Mouse (Mus musculus) liver, postnatal 0 days (tissue): ENCODE data around the gene Fam213a.

Source experiments
- CTCF ChIP-seq: sonication (generic); IDR thresholded peaks from 2 replicates; pipeline ENCODE4 v1.5.1; 2016; ENCODE audit warnings: antibody characterized with exemption, low read depth
- EP300 ChIP-seq: IDR thresholded peaks from 2 replicates; pipeline ENCODE4 v1.6.1; 2016; ENCODE audit warnings: antibody characterized with exemption, low read depth, mild to moderate bottlenecking

DNA sequence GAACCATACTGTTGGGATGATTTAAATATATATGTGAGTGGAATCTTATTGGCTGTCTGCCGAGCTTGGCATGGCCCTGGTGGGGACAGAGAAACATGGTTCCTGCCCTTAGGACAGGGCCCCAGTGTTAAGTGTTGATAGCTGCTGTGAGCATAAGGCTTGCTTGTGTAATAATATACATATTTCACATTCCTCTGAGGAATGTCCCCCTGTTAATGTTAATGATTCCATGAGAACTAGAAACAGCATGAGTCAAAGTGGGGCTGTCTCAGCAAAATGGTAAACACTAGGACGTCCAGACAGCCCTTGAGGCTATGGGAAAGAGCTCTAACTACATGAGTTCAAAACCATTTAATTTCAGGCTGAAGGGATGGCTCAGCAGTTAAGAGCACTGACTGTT lies 26.4 kb downstream of the Fam213a start:
- TF ChIP-seq CTCF, result no peak
- TF ChIP-seq EP300, result no peak
